Mouse (Mus musculus) small intestine, adult 2 months (tissue): ENCODE measurements at regions not wholly inside any gene's neighbourhood (a gene's known extent, or its start where the extent isn't known, plus 50 kb on each side); places are given as distances from the start of the nearest gene placed in this dataset.

Experiments used
- H3K27ac ChIP-seq: fragments of 200-500 bp; 2 replicates; pipeline ENCODE4 v1.5.1; 2012; ENCODE audit warnings: low read depth, low read length, control low read depth, inconsistent platforms; ENCODE audit not compliant: insufficient read depth
- H3K27me3 ChIP-seq: fragments of 200-500 bp; 2 replicates; pipeline ENCODE4 v1.6.1; 2012; ENCODE audit warnings: mild to moderate bottlenecking, moderate library complexity, low read length, inconsistent platforms; ENCODE audit not compliant: control insufficient read depth, insufficient read depth
- H3K36me3 ChIP-seq: fragments of 200-500 bp; 2 replicates; pipeline ENCODE4 v1.6.1; 2012; ENCODE audit warnings: mild to moderate bottlenecking, low read length, control low read depth, inconsistent platforms; ENCODE audit not compliant: control insufficient read depth, insufficient read depth
- H3K4me1 ChIP-seq: fragments of 200-500 bp; 2 replicates; pipeline ENCODE4 v1.6.1; 2012; ENCODE audit warnings: low read length, inconsistent platforms, mixed read lengths; ENCODE audit not compliant: control insufficient read depth, insufficient read depth, insufficient read length
- H3K4me3 ChIP-seq: fragments of 200-500 bp; 2 replicates; pipeline ENCODE4 v1.5.1; 2012; ENCODE audit warnings: low read depth, mild to moderate bottlenecking, control low read depth, inconsistent platforms, low read length, moderate library complexity
- CTCF ChIP-seq: fragments of 200-500 bp; IDR thresholded peaks from 2 replicates; pipeline ENCODE4 v1.5.1; 2012; ENCODE audit warnings: low read depth, mild to moderate bottlenecking, control low read depth, inconsistent platforms, low read length, moderate library complexity, mixed read lengths; ENCODE audit not compliant: insufficient replicate concordance, insufficient read length; ENCODE audit errors: extremely low read depth
- POLR2A ChIP-seq: fragments of 200-500 bp; IDR thresholded peaks from 2 replicates; pipeline ENCODE4 v1.6.1; 2012; ENCODE audit warnings: low read depth, mild to moderate bottlenecking, control low read depth, inconsistent platforms, low read length, moderate library complexity
- WGBS: fragments of 180-500 bp; shearing (Covaris S2); methylation state at CpG from one replicate; pipeline ENCODE4 v1.1.7; 2018; 5-methylcytosine and 5-hydroxymethylcytosine counted together

DNA sequence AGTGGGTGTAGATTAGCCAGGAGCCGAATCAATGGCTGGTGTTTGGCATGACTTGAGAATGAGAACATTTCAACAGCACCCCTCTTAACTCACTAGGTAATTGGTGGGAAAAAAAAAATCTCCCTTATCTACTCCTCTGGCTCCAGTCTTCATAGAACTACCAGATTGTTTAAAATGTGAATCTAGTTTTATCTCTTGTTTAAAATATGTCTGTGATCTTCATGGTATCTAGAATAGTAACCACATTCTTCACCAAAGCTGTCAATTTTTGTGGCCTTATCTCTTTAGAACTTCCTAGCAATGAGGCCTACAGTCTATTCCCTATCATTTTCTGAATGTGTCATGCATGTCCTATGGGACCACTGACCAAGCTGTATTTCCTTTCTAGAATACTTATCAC is 134.4 kb upstream of the Atp2b1 start:
- H3K27ac ChIP-seq, result no peak overlapping the region
- TF ChIP-seq CTCF (no peak), POLR2A (no peak)
- H3K4me3 ChIP-seq, result no peak overlapping the region
- H3K36me3 ChIP-seq, result no peaks in the 10 kb centered on the region
- H3K27me3 ChIP-seq, result no peaks in the 10 kb centered on the region
- WGBS, result 79% methylated on average over 1 of the region's 1 CpGs
- H3K4me1 ChIP-seq, result peaks cover 3% of the 10 kb centered on the region; the same call in 1 of the 2 replicates

DNA sequence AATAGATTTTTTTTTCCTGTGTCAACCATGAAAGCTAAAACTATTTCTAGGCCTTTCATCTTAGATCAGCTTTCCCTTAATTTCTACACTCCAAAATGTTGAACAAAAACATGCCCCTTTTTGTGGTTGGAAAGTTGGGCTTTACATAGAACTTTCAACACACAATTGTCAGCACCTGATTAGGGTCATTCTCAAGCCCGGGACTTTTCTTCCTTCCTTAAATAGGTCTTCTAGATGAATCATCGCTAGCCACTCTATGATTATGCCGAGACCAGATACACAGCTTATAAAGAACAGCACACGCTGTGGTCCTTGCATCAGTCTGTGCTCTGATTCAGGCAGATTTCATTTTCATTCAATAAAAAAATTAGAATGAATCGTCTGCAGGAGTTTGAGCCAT is 133.3 kb upstream of the Atp2b1 start:
- WGBS, result 86% methylated on average over 5 of the region's 5 CpGs
- Histone ChIP-seq H3K36me3 (no peaks in the 10 kb centered on the region), H3K4me1 (peaks cover 3% of the 10 kb centered on the region; the same call in 1 of the 2 replicates), H3K27ac (no peak overlapping the region), H3K4me3 (no peak overlapping the region), H3K27me3 (no peaks in the 10 kb centered on the region)
- TF ChIP-seq CTCF (no peak), POLR2A (no peak)

DNA sequence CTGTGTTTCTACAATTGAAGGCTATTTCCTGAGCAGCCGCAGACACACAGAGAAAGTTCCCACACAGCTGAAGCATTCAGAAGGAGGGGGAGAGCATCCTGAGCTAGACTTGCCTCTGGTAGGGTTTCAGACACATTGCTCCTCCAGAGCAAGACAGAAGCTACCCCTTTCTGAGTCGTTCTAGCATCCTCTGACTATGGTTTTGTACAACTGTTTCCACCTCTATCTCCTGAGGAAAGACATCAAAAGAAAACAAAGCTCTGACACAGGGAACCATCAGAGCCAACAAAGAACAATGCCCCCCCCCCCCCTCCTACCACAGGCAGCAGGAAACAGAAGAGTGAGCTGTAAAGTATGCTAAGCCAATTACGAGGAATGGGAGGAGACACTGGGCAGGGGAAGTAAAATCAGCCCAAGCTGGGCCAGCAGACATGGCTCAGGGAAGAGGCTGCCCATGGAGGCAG is 132.3 kb upstream of the Atp2b1 start:
- WGBS, result 53% methylated on average over 3 of the region's 3 CpGs
- no peak overlapping the region for H3K27ac ChIP-seq
- H3K4me3 ChIP-seq, result no peak overlapping the region

DNA sequence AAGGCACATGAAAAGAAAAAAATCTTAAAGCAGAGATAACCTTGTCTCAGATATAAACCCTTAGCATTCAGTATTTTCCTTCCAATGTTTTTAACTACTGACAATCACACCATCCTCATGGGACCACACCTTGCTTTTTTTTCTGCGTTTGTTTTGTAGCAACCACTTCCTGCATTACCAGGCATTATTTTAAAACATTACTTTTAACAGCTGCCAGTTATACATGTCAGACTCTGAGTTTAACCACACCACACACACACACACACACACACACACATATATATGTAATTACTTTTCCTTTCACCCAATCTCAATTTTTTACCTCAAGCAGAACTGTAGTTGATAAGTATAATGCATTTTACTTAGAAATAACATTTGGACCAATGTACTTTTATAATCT is 128.8 kb upstream of the Atp2b1 start:
- Histone ChIP-seq H3K27me3 (no peaks in the 10 kb centered on the region), H3K27ac (no peak overlapping the region), H3K4me3 (no peak overlapping the region), H3K36me3 (no peaks in the 10 kb centered on the region), H3K4me1 (no peaks in the 10 kb centered on the region)
- TF ChIP-seq POLR2A (no peak), CTCF (no peak)
- WGBS, result 36% methylated on average over 1 of the region's 1 CpGs

More for the DNA sequence above, 132.3 kb upstream of the Atp2b1 start:
- Histone ChIP-seq H3K36me3 (no peaks in the 10 kb centered on the region), H3K27me3 (no peaks in the 10 kb centered on the region), H3K4me1 (no peaks in the 10 kb centered on the region)
- TF ChIP-seq CTCF (no peak), POLR2A (no peak)

DNA sequence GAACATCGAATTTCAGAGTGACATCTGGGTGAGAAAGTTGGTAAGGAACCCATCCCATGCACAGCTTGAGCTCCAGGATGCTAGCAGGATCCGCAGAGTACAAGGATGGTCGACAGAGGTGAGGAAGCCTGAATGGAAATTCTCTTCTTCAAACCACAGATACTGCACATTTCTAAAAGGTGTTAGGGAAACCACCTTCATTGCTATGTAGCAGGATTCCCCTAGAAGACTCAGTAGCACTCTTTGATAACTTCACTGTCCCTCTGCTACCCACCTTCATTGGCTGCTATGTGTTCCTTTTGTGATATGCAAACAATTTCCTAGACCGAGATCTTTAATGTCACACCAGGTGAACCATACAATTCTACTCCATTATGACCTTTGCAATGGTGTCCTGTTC is 128.1 kb upstream of the Atp2b1 start:
- H3K27me3 ChIP-seq, result no peaks in the 10 kb centered on the region
- no peaks in the 10 kb centered on the region for H3K36me3 ChIP-seq
- H3K4me3 ChIP-seq, result no peak overlapping the region
- WGBS, result 70% methylated on average over 4 of the region's 4 CpGs
- no peaks in the 10 kb centered on the region for H3K4me1 ChIP-seq
- H3K27ac ChIP-seq, result no peak overlapping the region
- TF ChIP-seq POLR2A (no peak), CTCF (no peak)

DNA sequence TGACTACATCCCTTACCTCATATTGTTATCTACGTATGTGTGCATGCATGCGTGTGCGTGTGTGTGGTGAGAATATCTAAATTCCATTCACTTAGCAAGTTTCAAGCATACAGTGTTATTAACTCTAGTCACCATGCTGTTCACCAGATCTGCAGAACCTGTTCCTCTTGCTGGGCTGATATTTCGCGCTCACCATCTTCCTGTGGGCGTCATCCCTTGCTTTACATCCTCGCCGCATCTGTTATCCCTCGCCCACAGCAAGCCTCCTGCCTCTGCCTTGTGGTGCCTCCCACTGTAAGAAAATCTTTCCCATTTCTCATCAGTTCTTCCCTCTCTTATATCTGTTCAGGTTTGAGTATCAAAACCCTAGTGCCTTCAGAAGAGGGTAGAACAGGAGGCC is 124.4 kb upstream of the Atp2b1 start:
- TF ChIP-seq CTCF (no peak), POLR2A (no peak)
- no peaks in the 10 kb centered on the region for H3K27me3 ChIP-seq
- no peaks in the 10 kb centered on the region for H3K36me3 ChIP-seq
- H3K27ac ChIP-seq, result no peak overlapping the region
- no peak overlapping the region for H3K4me3 ChIP-seq
- 96% methylated on average over 9 of the region's 9 CpGs for WGBS
- no peaks in the 10 kb centered on the region for H3K4me1 ChIP-seq

DNA sequence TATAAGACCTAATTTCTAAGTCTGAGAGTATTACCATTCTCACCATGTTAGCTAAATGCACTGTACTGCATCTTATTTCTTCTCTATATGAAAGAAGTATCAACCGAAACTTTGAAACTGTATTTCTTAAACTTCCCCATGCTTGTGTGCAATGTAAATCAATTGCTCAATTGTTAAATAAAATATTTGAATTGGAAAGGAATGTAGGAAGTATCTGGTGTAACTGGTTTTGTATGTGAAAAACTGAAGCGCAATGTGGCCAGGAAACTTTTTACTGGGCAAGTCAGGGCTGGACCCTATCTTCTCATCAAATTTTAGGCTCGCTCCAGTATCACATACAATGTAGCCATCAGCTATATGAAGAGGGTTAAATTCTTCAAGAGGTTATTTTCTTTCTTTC is 123.8 kb upstream of the Atp2b1 start:
- H3K36me3 ChIP-seq, result no peaks in the 10 kb centered on the region
- no peak overlapping the region for H3K4me3 ChIP-seq
- no peaks in the 10 kb centered on the region for H3K4me1 ChIP-seq
- H3K27me3 ChIP-seq, result no peaks in the 10 kb centered on the region
- TF ChIP-seq CTCF, result no peak
- 92% methylated on average over 3 of the region's 3 CpGs for WGBS
- H3K27ac ChIP-seq, result no peak overlapping the region
